Mouse (Mus musculus) embryo, embryonic 10 days (tissue): ENCODE measurements around the gene Thsd4.
A peak's percentile ranks its signal among the peaks of the same experiment; 100 is the strongest.

Source experiments
- DNase-seq: peaks from one replicate; pipeline ENCODE4 v3.0.0-alpha.2; 2015; ENCODE audit warnings: low spot score

Thsd4 gene

DNA sequence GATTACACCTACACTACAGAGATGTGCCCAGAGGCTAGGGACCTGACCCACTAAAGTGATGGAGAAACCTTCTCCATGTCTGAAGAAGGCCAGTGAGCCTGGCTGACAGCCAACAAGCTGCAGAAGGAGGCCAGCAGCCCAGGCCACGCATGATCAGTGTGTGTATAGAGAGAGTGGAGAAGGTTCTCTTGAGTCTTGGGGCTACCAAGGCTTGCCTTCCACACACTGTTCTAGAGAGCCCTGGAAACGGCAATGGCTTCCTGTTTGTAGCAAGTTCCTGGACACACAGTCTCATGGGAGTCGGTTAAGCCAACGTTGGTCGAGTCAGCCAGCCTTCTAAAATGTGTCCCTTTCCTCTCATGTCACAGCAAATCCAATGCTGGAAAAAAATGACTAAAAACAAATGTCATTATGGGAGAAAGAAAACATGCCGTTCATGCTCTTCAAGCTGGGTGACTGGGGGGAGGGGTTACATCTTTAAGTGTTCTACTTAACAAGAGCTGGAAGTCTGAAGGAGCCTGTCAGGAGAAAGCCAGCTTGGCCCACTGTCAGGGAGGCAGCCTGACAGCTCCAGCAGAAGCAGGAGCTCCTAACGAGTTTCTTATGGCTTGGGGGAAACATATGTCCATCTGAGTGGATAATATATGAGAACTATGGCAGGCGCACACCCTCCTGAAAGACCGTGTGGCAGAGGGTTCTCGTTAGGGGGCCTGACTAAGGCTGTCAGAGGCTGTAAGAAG lies 257.1 kb downstream of the Thsd4 start:
- DNase-seq: no peak

DNA sequence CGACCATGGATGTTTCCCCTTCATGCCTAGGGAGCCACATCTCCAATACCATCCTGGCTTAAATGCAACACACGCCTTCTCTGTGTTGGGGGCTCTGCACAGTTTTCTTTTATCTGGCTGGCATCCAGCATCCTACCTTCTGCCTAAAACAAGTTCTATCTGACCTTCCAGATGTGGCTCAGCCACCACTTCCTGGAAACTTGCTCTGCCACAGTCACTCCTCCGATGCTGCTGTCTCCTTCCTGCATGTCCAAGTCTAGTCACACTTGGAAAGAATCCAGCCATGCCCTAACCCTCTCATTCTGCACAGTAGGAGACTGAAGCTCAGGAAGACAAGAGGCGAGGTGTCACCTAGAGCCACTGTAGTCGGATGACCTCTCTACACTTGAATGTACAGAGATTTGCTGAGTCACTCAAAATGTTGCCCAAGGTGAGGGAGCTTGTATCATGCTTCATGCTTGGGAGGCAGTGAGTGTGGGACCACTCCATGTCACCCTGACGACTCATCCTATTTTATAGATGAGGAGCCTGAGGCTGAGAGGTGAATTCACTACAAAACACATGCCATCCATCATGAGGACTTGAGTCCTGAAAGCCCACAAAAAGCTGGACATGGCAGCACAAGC lies 259.2 kb downstream of the Thsd4 start:
- no peak for DNase-seq

DNA sequence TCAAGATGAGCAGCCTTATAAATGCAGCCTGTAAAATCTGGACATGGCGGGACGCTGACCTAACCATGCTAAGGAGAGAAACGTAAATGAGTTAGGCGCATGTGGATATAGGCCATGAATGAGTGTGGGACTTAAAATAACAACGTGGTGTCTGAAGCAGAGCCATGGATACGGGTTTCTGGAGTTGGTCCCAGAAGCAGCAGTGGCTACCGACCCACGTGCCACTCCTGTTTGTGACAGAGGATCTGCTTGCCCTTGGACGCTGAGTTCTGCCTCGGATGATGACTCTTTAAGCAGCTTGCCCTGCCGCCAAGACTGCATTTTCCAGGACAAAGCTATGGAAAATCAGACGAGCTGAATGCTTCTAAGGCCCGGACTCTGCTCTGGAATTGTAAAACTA lies 262.2 kb downstream of the Thsd4 start:
- no peak for DNase-seq

DNA sequence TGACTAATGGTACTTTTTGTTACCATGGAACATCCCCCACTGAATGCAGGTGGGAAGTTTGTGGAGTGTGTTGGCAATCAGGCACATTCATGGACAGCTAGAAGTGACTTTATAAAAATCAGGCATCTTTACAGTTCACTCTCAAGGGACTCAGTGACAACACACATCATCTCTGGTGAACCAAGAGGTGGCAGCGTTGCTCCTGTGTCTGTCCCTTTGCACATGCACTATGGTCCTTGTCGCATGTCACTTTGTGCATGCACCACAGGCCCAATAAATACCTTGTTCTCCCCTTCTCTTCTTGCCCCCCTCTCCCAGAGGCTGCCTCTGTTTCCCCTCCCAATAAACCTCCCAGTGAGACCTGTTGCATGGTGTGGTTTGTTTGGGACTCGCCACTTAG lies 270.1 kb downstream of the Thsd4 start:
- DNase-seq: peak; percentile 76

DNA sequence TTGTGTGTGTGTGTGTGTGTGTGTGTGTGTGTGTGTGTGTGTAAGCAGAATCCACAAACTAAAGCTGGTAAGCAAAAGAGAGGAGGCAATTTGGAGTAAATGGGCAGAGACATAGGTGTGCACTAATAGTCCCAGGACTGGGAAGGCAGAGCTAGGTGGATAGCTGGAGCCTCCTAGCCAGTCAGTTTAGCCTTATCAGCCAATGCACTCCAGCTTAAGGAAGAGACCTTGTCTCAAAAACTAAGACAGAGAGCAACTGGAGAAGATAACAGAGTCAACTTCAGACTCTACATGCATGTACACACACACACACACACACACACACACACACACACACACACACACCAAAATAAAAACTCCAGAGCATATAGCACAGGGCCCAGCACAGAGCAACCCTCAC lies 271.4 kb downstream of the Thsd4 start:
- no peak for DNase-seq

DNA sequence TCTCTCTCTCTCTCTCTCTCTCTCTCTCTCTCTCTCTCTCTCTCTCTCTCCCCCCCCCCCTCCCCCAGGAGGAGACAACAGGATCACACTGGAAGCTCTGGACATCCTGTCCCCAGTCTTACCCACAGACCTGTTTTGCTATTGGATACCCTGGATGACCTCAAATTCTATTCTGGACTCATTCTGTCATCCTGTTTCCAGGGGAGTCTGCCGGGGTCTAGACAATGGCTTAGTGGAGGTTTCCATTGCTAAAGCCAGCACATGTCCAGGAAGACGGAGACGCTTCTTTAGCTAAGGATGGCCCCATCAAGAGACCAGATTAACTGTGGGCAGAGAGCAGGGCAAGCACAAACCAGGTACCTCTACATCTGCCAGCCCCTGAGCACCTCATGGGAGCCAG lies 273.8 kb downstream of the Thsd4 start:
- DNase-seq: no peak

DNA sequence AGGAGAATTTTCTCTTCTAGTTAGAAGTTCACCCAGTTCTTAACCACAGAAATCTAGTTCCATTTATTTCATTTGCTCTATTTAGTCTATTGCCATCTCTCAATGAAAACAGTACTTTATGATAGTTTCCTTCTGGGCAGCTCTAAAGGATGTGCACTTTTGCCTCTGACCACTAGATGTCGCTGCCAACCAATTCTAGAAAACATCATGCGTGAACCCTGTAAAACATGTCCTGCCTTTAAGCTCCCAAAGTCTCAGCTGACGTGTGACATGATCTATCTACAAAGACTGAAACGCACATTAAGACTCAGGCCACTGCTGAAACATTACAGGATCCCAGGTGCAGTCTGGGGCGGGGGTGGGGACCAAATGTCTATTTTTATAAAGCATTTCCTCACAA lies 276.9 kb downstream of the Thsd4 start:
- peak; percentile 88 for DNase-seq

DNA sequence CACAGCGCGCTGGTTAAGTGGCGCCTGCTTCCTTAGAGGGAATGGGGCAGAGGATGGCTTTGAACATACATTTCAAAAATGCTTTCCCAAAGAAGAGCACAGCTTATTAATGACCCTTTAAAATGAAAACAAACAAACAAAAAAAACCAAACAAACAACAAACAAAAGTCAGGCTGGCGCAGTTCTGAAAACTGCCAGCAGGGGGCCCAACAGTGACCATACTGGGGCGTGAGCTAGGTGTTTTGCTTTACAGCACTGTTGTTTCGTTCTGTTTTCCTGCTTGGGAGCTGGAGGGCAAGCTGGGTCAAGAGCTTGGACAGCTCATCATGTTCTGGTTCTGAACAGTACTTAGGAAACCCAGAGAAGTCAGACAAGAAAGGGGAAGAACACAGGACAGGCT lies 278.3 kb downstream of the Thsd4 start:
- DNase-seq: no peak

DNA sequence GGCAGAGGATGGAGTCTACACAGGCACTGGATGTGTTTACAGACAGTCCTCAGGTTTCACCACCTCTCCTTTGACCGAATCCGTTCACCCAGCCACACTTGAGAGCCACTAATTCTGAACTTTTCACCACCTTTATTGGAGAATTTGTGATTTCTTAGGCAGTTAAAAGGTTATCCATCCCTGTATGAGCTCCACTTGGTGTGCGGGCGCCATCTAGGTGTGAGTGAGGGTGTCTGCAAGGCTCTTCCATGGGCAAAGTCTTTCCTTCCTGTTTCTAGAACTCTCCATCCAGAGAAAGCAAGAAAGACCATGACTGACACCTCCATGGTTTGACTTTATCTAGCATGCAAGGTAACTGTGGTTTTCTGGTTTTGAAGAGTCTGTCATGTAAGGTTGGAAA lies 284.2 kb downstream of the Thsd4 start:
- DNase-seq: peak; percentile 71

DNA sequence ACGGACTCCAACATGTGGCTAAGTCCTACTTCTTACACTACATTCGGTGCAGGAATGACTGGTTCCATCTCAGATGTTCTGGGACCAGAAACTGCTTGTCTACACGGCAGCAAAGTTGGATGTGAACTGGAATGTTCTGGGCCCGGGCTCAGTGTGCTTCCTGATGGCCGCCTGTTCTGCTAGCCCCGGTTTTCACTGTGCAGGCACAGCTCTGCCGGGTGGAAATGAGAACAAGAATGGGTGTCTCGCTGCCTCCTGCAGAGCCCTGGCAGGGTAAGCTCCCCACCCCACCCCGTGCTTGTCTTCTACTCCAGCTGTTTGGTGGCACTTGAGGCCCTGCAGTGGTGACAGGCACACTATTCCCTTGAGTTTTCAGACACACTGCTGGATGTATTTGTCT lies 285.7 kb downstream of the Thsd4 start:
- DNase-seq: no peak

DNA sequence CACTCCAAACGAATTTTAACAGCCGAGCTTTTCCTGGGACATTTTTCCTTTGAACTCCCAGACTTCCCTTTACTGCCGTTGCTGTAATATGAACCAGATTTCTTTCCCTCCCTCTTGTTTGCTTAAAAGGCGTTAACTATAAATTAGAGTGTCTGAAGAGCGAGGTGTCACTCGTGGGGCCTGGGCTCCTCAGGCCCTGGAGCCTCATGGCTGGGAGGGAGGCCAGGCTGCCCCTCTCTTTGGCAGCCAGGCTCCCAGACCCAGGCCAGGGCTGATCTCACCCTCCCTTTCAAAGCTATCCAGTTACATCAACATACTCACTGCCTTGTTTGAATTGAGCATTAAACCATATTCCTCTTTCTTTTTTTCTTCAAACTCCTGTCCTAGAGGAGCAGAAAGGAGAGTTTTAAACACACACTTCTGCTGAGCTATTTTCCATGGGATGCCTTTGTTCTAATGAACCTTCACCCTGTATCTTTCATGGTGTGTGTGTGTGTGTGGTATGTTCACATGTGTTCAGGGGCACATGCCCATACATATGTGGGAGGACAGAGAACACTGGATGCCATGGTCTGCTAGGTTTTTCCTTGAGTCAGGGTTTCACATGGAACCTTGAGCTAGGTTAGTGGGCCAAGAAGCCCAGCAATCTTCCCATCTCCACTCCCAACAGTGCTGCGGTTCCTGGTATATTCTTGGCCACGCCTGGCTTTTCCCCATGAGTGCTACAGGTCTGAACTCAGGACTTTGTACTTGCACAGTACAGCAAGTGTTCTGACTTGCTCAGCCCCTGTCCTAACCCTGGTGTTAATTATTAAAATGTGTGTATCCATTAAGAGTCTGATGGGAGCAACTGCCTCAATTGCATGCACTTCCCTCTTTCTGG lies 287.4 kb downstream of the Thsd4 start:
- DNase-seq: peak; percentile 64

DNA sequence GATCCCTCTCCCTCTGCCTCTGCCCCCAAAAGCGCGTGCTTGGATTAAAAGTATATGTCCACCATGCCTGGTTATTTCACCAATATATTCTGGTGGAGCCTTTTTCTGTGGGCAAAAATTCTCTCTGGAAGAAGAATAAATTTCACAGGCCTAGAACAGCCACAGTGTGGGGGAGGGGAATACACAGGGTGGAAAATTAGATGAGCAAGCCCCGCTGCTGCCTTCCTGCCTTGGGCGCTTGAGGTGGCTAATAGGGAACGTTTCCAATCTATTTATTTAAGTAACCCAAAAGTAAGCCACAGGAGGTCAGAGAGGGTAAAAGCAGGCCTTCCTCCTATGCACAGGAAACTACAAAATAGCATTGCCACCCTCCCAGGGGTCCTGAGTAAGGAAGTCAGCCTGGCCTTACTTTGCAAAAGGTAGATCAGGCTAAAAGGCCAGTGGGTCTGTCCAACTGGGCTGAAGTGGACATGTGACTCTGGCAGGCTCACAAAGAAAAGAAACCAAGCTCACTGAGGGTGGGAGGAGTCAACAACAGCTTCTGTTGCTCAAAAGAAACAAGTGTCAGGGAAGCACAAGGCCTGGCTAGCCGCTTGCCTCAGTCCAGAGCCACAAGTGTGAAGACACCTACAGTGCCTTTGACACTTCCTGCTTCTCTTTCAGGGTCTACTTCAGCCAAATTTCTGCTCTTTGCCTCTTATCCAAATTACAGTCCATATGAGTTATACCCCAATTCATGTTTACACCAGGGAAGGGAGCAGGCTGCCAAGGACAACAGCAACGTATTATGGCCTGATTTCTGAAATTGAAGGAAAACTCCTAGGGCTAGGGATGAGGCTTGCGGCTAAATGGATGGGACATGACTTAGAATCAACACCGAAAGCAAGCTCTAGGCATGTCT lies 289.6 kb downstream of the Thsd4 start:
- DNase-seq: peak; percentile 65

DNA sequence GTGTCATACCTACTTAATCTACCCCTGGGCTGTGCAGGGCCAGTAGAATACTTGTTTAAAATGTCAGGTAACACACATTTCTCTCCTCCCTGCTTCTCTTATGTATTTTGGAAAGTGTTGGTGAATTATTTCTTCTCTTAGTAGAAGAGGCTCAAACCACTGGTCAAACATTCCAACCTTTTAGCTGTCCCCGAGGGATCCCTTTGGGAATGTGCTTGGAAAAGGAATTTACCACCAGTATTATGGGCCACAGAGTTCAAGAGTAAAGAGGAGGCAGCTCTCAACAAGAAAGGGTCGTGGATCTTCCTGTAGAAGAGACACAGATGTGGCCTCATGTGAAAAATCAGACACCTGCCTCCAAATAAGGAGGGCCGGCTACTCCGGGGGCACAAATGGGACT lies 292.4 kb downstream of the Thsd4 start:
- no peak for DNase-seq

DNA sequence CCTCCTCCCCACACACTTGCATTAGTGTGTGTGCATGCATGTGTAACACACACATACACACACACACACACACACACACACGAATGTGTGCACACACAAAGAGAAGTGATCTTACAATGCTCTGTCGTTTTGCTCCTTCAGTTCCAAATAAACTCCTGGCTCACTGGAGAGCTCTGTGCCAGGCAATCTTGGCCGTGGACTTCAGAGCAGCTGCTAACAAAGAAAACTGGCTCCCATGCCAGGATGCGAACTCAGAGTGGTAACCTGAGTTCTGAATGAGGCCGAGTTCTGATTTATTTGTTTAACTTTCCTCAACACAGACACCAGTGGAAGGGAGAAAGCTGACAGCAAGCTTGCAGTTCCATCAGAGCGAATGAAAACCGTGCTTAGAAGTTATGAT lies 294.1 kb downstream of the Thsd4 start:
- no peak for DNase-seq

DNA sequence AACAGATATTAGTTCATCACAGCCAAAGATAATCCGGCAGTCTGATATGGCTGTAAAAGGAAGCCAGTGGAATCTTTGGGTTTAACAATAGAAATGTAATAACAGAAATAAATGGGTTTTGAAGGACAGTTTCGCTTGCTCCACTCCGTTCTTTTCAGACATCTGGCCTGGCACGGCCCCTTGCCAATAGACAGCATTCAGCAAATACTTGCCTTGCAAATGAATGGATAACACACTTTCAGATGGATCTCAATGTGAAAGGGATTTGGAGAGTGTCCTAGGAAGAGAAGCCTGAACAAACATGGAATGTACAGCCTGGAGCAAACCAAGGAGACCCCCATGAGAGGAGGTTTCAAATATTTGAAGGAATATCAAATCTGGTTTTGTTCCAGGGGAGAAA lies 295.2 kb downstream of the Thsd4 start:
- no peak for DNase-seq

DNA sequence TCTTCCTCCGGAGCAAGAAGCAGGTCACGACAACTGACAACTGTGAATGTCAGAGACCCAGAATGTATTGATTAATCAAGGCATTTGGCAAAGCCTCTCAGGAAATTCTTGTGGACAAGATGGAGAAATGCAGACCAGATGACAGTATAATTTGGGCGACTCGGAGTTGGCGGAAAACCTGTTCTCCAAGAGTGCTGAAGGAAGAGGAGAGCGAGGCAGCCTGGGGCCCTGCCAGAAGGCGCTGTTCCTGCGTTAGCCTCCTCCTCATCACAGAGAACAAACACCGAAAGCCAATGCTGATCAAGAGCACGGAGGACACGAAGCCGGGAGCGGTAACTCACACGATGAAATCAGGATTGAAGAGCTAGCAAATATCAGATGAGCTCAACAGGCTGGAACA lies 295.7 kb downstream of the Thsd4 start:
- peak; percentile 24 for DNase-seq

DNA sequence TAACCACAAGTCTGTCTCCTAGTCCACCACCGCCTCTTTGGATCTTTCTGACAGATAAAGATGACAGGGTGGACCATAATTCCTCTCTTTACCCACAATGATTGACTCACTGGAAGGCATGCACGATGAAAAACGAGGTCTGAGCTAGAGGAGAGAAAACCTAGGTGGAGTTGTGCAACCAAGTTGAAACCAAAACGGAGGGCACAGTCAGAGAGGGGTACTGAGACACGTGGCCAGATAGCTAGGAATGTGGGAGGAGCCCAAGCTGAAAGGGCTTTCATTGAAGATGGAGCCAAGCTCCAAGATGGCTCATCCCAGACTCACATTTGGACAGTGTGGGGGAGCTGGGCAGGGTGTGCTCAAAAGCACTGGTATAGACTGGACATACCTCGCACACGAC lies 296.4 kb downstream of the Thsd4 start:
- DNase-seq: no peak

DNA sequence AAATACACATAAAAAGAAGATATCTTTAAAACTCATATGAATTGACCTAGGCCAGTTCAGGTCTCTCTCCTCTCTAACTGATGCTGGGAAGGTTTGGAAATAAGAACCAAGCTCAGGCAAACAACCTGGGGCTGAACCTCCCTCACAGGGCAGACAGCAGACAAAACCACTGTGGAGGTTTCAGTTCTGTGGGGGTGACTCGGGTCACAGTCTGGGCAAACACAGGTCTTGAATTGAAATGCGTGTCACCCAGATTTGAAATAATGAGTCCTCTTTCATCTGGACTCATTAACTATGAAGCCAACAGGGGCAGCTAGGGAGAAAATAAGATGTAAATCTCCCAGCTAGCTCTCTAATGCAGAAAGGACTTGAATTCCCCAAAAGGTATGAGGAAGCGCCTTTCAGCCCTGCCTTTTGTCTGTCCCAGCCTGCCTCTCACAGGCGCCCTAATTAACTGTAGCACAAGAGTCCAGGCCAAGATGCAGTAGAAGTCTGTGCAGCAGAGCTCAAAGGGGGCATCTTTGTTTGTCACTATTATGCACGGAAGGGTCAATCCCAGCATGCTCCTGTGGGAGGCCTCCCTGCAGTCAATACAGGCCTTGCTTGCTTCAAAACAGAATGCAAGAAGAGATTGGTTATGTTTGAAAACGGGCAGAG lies 297.7 kb downstream of the Thsd4 start:
- DNase-seq: peak; percentile 56

DNA sequence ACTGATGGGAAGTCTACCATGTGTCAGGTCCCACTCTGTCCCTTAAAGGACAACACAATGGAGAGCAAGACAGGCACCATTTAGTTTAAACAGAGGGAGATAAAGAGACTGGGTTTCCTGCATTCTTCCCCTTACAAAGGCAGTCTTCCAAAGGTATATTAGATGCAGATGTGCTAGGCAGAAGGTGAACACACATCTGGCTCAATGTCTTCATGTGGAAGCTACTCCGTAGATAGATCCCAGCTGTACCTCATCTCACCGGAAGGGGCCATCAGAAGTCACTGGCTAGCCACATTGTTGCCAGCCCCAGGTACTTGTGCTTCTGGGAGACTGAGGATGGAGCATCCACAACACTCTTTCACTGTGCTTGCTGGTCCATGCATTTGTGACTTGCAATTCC lies 301.4 kb downstream of the Thsd4 start:
- no peak for DNase-seq

DNA sequence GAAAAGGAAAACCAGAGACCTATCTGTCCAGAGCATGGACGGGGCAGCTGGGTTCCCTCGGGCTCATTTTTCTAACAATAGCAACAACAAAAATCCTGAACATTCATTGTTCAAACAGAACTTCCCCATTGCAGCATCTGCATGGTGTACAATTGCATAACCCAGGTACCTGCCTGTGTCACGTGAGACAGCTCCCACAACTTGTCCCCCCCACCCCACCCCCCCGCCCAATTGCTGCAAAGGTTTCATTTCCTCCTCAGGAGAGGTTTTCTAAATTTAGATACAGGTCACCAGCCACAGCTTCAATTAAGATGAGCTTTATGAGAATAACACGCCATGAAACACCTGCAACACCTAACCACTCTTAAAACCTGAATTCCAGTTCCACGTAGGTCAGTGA lies 303.4 kb downstream of the Thsd4 start:
- no peak for DNase-seq

DNA sequence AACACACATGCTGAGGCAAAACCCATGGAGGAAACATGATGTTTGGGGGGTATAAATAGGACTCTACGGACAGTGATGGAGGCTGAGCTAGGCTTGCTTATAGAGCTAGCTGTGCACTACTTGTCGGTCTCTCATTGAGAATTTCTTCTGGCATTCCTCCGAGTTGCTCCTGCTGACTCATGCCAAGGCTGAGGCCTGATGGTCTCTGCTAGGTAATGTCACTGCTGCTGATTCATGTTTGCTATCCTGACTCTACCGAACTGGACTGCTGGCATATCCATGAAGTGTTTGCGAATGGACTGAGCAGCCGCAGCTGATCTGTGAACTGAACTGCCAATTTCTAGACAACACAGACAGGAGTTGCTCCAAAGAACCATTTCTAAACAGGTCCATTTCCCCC lies 305.8 kb downstream of the Thsd4 start:
- DNase-seq: no peak

DNA sequence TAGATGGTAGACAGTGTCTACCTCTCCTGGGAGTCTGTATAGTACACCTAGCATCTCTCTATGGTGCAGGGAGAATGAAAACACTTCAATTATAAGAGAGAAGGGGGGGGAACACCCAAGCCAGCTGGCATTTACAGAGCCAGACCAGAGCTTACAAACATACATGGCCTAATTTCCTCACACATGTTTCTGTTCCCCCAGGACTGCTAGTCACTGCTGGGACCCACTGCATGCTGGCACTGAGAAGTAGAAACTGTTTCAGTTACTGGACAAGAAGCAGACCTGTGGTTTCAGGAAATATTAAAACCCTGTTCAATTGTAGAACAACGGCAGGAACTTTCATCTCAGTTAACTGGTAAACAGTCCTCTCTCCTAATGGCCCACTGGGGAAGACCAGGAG lies 308.7 kb downstream of the Thsd4 start:
- no peak for DNase-seq
